Mouse (Mus musculus) liver, postnatal 0 days (tissue): ENCODE results near the gene Fitm1.
A peak's percentile ranks its signal among the peaks of the same experiment; 100 is the strongest.

Experiments
- CTCF ChIP-seq: sonication (generic); IDR thresholded peaks from 2 replicates; pipeline ENCODE4 v1.5.1; 2016; ENCODE audit warnings: antibody characterized with exemption, low read depth
- EP300 ChIP-seq: IDR thresholded peaks from 2 replicates; pipeline ENCODE4 v1.6.1; 2016; ENCODE audit warnings: antibody characterized with exemption, low read depth, mild to moderate bottlenecking

- peak; percentile 99 for TF ChIP-seq CTCF
- peak; percentile 88; the same call in 1 of the 2 replicates for TF ChIP-seq EP300
These were observed 28.5 kb downstream of the Fitm1 start for GRCm38 (mm10) chr14:55603633-55604576.
